Mouse (Mus musculus) liver (tissue): ENCODE measurements around the gene Agr3.

Experiments
- DNase-seq: peaks from one replicate; pipeline ENCODE4 v3.0.0-alpha.2; 2020; ENCODE audit warnings: mixed read lengths

Gene Agr3

GRCm38 (mm10) chr12:35984743-35985142 lies 59.3 kb downstream of the Agr3 start:
- DNase-seq: no peak

- DNase-seq: no peak
These were observed 67.3 kb downstream of the Agr3 start, which contains the start of gene Agr2 for GRCm38 (mm10) chr12:35992711-35993110. Gene Agr2 (plus strand): TSS chr12:35992907.

DNA sequence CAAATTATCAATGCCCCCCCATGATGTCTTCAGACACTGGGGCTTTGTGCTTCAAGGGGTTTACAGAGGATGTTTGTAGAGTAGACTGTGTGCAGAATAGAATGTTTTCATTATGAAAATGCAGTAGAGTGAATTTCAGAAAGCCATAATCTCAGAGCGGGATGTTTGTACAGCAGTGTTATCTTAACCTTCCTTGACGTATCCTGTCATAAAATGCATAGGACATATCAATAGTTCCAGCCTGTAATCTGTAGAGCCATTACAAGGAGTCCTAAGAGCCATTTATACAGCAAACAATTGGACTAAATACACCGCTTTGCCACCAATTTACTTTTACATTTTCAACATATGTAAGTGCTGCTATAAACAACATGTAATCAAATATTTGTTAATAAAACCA lies 68.2 kb downstream of the Agr3 start:
- no peak for DNase-seq

DNA sequence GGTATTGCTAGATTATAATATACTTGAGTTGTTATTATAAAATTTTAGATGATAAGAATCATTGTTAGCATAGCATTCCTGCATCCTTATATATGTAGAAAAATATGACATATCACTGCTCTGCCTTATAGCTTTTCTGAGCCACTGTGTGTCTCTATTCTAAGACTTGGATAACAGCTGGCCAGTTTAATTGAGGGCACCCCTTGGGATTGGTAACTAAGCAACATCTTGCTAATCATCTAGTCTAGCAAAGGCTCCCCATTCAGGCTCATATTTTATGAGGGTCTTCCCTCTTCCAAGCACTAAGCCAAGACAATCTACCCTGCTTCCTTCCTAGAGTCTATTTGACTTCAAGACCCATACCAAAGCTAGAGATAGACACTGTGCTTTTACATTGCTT lies 68.7 kb downstream of the Agr3 start:
- no peak for DNase-seq

- DNase-seq: no peak
These were observed 70.4 kb downstream of the Agr3 start for GRCm38 (mm10) chr12:35995799-35996198.
